In the genomic region with DNA sequence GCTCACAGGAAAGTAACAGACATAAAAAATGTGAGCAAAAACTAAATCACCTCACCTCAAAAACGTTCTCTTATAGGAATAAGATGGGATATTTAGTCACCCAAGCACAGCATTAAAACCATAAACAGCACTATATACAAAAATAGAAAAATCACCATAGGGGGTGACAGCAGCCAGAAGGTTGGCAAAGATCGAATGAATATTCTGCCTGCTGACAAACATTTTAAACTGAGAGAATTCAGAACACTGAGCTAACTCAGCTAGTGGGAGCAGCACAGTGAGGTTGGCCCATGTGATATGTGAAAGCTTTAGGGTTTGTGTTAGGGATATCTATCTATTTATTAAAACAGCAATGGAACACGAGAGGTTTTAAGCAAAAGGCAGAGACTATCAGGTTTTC, we compare ENCODE assay signal across 37 mouse cellular contexts. TPM values are rescaled to one million over a fixed set of nuclear protein-coding genes. Genes with fewer than 3 reads are reported as not detected.
DNase-seq lines count a peak whose midpoint lies in the region; ATAC-seq and TF ChIP-seq lines count a peak whose summit lies in the region.
"Had no signal": no experiment of that assay in that cellular context is flagged by ENCODE, and none has a peak within 500 bp of the region (broad histone marks: within the 10 kb centered on the region; RNA-seq: fewer than 3 reads in every experiment).

No protein-coding gene starts in this region.

- peak; percentile 35 for DNase-seq in liver, adult 2 months (ENCODE audit: extremely low read depth, low read depth, low spot score)
- DNase-seq in liver, postnatal 0 days, result no peak
- peak; percentile 48 to 84 for DNase-seq in cerebellum, adult 2 months
- DNase-seq in cerebellum, postnatal 14 days, result peak; percentile 17 to 60
- DNase-seq in thymus, postnatal 14 days, result no peak
- DNase-seq in embryonic facial prominence, embryonic 10.5 days (ENCODE audit: low spot score), result no peak
- DNase-seq: adrenal gland, adult 8-10 months; B cell, adult 2 months; gastrocnemius, adult 2 months; gastrocnemius, postnatal 36 days; heart, adult 18-20 months; heart, postnatal 36 days; kidney, postnatal 25 days; lung, postnatal 36 days; right cerebral cortex, postnatal 4 days; thymus, adult 2 months had no signal

- no peak overlapping the region for H3K9ac ChIP-seq in liver, adult 2 months (ENCODE audit: low read depth, low read length)
- H3K9ac ChIP-seq in liver, postnatal 0 days (replicated peaks), result no peak overlapping the region
- H3K9ac ChIP-seq: hindbrain, embryonic 12.5 days; kidney, embryonic 15.5 days; limb, embryonic 12.5 days had no signal

- no peak for ATAC-seq in liver, postnatal 0 days
- ATAC-seq: forebrain, embryonic 16.5 days; hindbrain, postnatal 0 days; intestine, postnatal 0 days; midbrain, embryonic 16.5 days had no signal

- H3K4me1 ChIP-seq in liver, adult 2 months (ENCODE audit: control insufficient read depth, insufficient read depth, low read length), result peaks cover 10% of the 10 kb centered on the region; the same call in 1 of the 2 replicates
- H3K4me1 ChIP-seq in liver, postnatal 0 days (ENCODE audit: insufficient read depth), result no peaks in the 10 kb centered on the region
- peaks cover 4% of the 10 kb centered on the region; the same call in 1 of the 2 replicates for H3K4me1 ChIP-seq in cerebellum, adult 2 months (ENCODE audit: control insufficient read depth, insufficient read depth, low read length)
- H3K4me1 ChIP-seq in embryonic facial prominence, embryonic 10.5 days, result no peaks in the 10 kb centered on the region
- H3K4me1 ChIP-seq: hindbrain, embryonic 12.5 days; kidney, embryonic 15.5 days; limb, embryonic 12.5 days had no signal

- TF ChIP-seq EP300 in liver, postnatal 0 days (IDR thresholded peaks at IDR 0.05; ENCODE audit: low read depth), result no peak

- H3K27me3 ChIP-seq in liver, adult 2 months (ENCODE audit: control insufficient read depth, insufficient read depth, low read length), result no peaks in the 10 kb centered on the region
- no peaks in the 10 kb centered on the region for H3K27me3 ChIP-seq in liver, postnatal 0 days (ENCODE audit: insufficient read depth, low read length)
- H3K27me3 ChIP-seq in cerebellum, adult 2 months (ENCODE audit: control insufficient read depth, insufficient read depth, low read length), result no peaks in the 10 kb centered on the region
- H3K27me3 ChIP-seq in embryonic facial prominence, embryonic 10.5 days (replicated peaks; ENCODE audit: low read depth, poor library complexity, severe bottlenecking), result no peaks in the 10 kb centered on the region
- H3K27me3 ChIP-seq: hindbrain, embryonic 12.5 days; kidney, embryonic 15.5 days; limb, embryonic 12.5 days had no signal

- H3K27ac ChIP-seq in liver, adult 2 months (replicated peaks; ENCODE audit: insufficient read depth, low read depth, low read length), result no peak overlapping the region
- H3K27ac ChIP-seq in liver, postnatal 0 days (ENCODE audit: low read depth), result no peak overlapping the region
- H3K27ac ChIP-seq in cerebellum, adult 2 months (ENCODE audit: insufficient read depth, low read length), result peak overlapping the region; percentile 95
- H3K27ac ChIP-seq in embryonic facial prominence, embryonic 10.5 days (replicated peaks), result no peak overlapping the region
- H3K27ac ChIP-seq: gastrocnemius, adult 2 months; hindbrain, embryonic 12.5 days; hindbrain, postnatal 0 days; kidney, embryonic 15.5 days; left cerebral cortex, adult 2 months; limb, embryonic 12.5 days had no signal

- H3K4me2 ChIP-seq in liver, postnatal 0 days (ENCODE audit: low read depth, low read length), result no peak overlapping the region
- H3K4me2 ChIP-seq: heart, embryonic 11.5 days; hindbrain, embryonic 12.5 days; kidney, embryonic 15.5 days; limb, embryonic 12.5 days; liver, embryonic 11.5 days; midbrain, embryonic 11.5 days had no signal

- peaks cover 72% of the 10 kb centered on the region for H3K36me3 ChIP-seq in liver, adult 2 months (ENCODE audit: control insufficient read depth, insufficient read depth, low read length)
- no peaks in the 10 kb centered on the region for H3K36me3 ChIP-seq in liver, postnatal 0 days (replicated peaks; ENCODE audit: insufficient read depth, low read length)
- no peaks in the 10 kb centered on the region for H3K36me3 ChIP-seq in embryonic facial prominence, embryonic 10.5 days (replicated peaks)
- H3K36me3 ChIP-seq: hindbrain, embryonic 12.5 days; kidney, embryonic 15.5 days; limb, embryonic 12.5 days had no signal

- no peak for TF ChIP-seq CTCF in liver, adult 2 months (IDR thresholded peaks at IDR 0.05; ENCODE audit: low read depth, low read length)
- no peak for TF ChIP-seq CTCF in liver, postnatal 0 days (IDR thresholded peaks at IDR 0.05; ENCODE audit: low read depth)
- no peak for TF ChIP-seq CTCF in cerebellum, adult 2 months (IDR thresholded peaks at IDR 0.05; ENCODE audit: borderline replicate concordance, insufficient read depth, low read depth, low read length)

- 52% methylated on average over 3 of the region's 3 CpGs for WGBS in liver, adult 2 months
- WGBS in liver, postnatal 0 days (ENCODE audit: insufficient replicate concordance), result 64% methylated on average over 3 of the region's 3 CpGs
- 9% methylated on average over 3 of the region's 3 CpGs for WGBS in cerebellum, adult 2 months
- 75% methylated on average over 3 of the region's 3 CpGs for WGBS in embryonic facial prominence, embryonic 10.5 days

- no peak overlapping the region for H3K4me3 ChIP-seq in liver, adult 2 months (ENCODE audit: insufficient read depth, low read depth, low read length)
- H3K4me3 ChIP-seq in liver, postnatal 0 days (ENCODE audit: low read depth, low read length), result no peak overlapping the region
- no peak overlapping the region for H3K4me3 ChIP-seq in cerebellum, adult 2 months (replicated peaks; ENCODE audit: insufficient read depth, low read depth, low read length)
- no peak overlapping the region for H3K4me3 ChIP-seq in embryonic facial prominence, embryonic 10.5 days
- H3K4me3 ChIP-seq: erythroblast, embryonic 14.5 days; gastrocnemius, adult 2 months; hindbrain, embryonic 12.5 days; kidney, embryonic 15.5 days; left cerebral cortex, adult 2 months; limb, embryonic 12.5 days had no signal

- H3K79me2 ChIP-seq in liver, adult 2 months (ENCODE audit: control insufficient read depth, insufficient read depth, low read length), result no peaks in the 10 kb centered on the region

- TF ChIP-seq POLR2A in liver, adult 2 months (IDR thresholded peaks at IDR 0.05; ENCODE audit: extremely low read depth, insufficient read depth, low read length), result no peak
- no peak for TF ChIP-seq POLR2A in cerebellum, adult 2 months (IDR thresholded peaks at IDR 0.05; ENCODE audit: borderline replicate concordance, insufficient read depth, low read length)

- no peaks in the 10 kb centered on the region for H3K9me3 ChIP-seq in liver, postnatal 0 days (ENCODE audit: low read length)
- H3K9me3 ChIP-seq in embryonic facial prominence, embryonic 10.5 days, result no peaks in the 10 kb centered on the region
- H3K9me3 ChIP-seq: hindbrain, embryonic 12.5 days; kidney, embryonic 15.5 days; limb, embryonic 12.5 days had no signal

RNA-seq across cellular contexts. Expression of gene Tdo2, which starts 11.4 kb away (rescaled TPM):
- 2,393 and 2,551 TPM in 2 replicates for total RNA-seq in liver, adult 2 months (2014; rRNA removed)
- polyA plus RNA-seq in liver, adult 2 months (2012; rRNA removed), result 931 and 1,118 TPM in 2 replicates
- 8.6 and 9.3 TPM in 2 replicates for polyA plus RNA-seq in liver, postnatal 0 days (2015; fragmentation: Nextera tagmentation; extraction: Ambion mirVana)
- 3.2 and 5.1 TPM in 2 replicates for polyA plus RNA-seq in cerebellum, adult 2 months (2012; rRNA removed)
- 0.04 TPM in 1 of 2 replicates, not detected in the other for polyA plus RNA-seq in embryonic facial prominence, embryonic 10.5 days (2016; fragmentation: Nextera tagmentation; extraction: Ambion mirVana)
- total RNA-seq: common myeloid progenitor, adult 5-6 weeks; gastrocnemius, adult 2 months; gastrocnemius, postnatal 36 days; heart, adult 18-20 months; heart, postnatal 36 days; hindbrain, postnatal 0 days; megakaryocyte, adult 5-6 weeks had no signal
- polyA plus RNA-seq: embryonic facial prominence, embryonic 14.5 days; erythroblast, embryonic 14.5 days; forebrain, embryonic 11.5 days; hindbrain, embryonic 12.5 days; midbrain, embryonic 11.5 days; midbrain, embryonic 16.5 days; neural tube, embryonic 11.5 days; spleen, adult 2 months had no signal

RNA-seq across cellular contexts. Expression of gene Asic5, which starts 17.5 kb away (rescaled TPM):
- 7.5 and 8.7 TPM in 2 replicates for total RNA-seq in liver, adult 2 months (2014; rRNA removed)
- 1.1 and 1.7 TPM in 2 replicates for polyA plus RNA-seq in liver, adult 2 months (2012; rRNA removed)
- 0.64 and 1.1 TPM in 2 replicates for polyA plus RNA-seq in liver, postnatal 0 days (2015; fragmentation: Nextera tagmentation; extraction: Ambion mirVana)
- polyA plus RNA-seq in cerebellum, adult 2 months (2012; rRNA removed), result 0.06 TPM in 1 of 2 replicates, not detected in the other
- not detected in 2 replicates for polyA plus RNA-seq in embryonic facial prominence, embryonic 10.5 days (2016; fragmentation: Nextera tagmentation; extraction: Ambion mirVana)
- total RNA-seq: adrenal gland, adult 8-10 months; common myeloid progenitor, adult 5-6 weeks; gastrocnemius, adult 2 months; gastrocnemius, postnatal 36 days; heart, adult 18-20 months; heart, postnatal 36 days; left cerebral cortex, adult 2 months; left cerebral cortex, postnatal 25 days; megakaryocyte, adult 5-6 weeks had no signal
- polyA plus RNA-seq: embryonic facial prominence, embryonic 14.5 days; erythroblast, embryonic 14.5 days; forebrain, embryonic 11.5 days; forebrain, embryonic 16.5 days; heart, embryonic 11.5 days; heart, embryonic 16.5 days; hindbrain, embryonic 12.5 days; hindbrain, postnatal 0 days; kidney, embryonic 15.5 days; limb, embryonic 12.5 days; liver, embryonic 11.5 days; lung, embryonic 16.5 days; midbrain, embryonic 11.5 days; midbrain, embryonic 16.5 days; neural tube, embryonic 11.5 days; spleen, adult 2 months had no signal

RNA-seq across cellular contexts. Expression of gene Ctso, which starts 32.2 kb away (rescaled TPM):
- 43.8 and 54.7 TPM in 2 replicates for total RNA-seq in liver, adult 2 months (2014; rRNA removed)
- 14.3 and 15.3 TPM in 2 replicates for polyA plus RNA-seq in liver, adult 2 months (2012; rRNA removed)
- polyA plus RNA-seq in liver, postnatal 0 days (2015; fragmentation: Nextera tagmentation; extraction: Ambion mirVana), result 33.7 and 35.6 TPM in 2 replicates
- 18.9 and 19.4 TPM in 2 replicates for polyA plus RNA-seq in cerebellum, adult 2 months (2012; rRNA removed)
- 3.2 and 5.3 TPM in 2 replicates for polyA plus RNA-seq in embryonic facial prominence, embryonic 10.5 days (2016; fragmentation: Nextera tagmentation; extraction: Ambion mirVana)

Comparison
In these comparisons a context has a peak if more than half of its experiments do, and no peak if none do; other contexts are left out.
1. DNase-seq: peak in liver, adult 2 months (single experiment), cerebellum, adult 2 months (2 of 2) and cerebellum, postnatal 14 days (2 of 2); none in liver, postnatal 0 days (single experiment), thymus, postnatal 14 days (single experiment) and embryonic facial prominence, embryonic 10.5 days (single experiment).
2. RNA of gene Tdo2, which starts 11.4 kb away (polyA plus RNA-seq): 931 to 1,118 TPM in liver, adult 2 months; 8.6 to 9.3 TPM in liver, postnatal 0 days, 3.2 to 5.1 TPM in cerebellum, adult 2 months and 0.04 TPM in embryonic facial prominence, embryonic 10.5 days; every median in the first group is over 10 times any median in the second.